In the genomic region with DNA sequence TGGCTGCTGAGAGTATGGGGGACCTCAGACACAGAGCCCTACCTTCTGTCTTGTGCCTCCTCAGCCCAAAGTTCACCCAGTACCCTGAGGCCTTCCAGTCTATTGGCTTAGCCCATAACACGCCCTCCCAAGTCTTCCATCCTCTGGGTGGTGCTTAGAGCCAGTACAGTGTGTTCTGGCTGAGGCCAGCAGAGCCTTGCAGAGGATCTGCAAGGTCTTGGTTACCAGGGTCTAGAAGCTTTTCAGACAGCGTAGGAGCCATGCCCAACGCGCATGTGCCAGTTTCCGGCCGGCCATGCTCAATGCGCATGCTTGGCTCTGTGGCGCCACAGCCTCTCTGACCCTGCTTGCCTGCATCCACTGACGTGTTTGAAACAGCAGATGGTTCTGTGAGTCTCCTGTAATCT, we compare ENCODE assay signal across 9 mouse cellular contexts.
A peak's percentile ranks its signal among the peaks of the same experiment; 100 is the strongest.
DNase-seq lines count a peak whose midpoint lies in the region; ATAC-seq and TF ChIP-seq lines count a peak whose summit lies in the region.
"Had no signal": no experiment of that assay in that cellular context is flagged by ENCODE, and none has a peak within 500 bp of the region (broad histone marks: within the 10 kb centered on the region; RNA-seq: fewer than 3 reads in every experiment).

No protein-coding gene starts in this region.

- H3K4me1 ChIP-seq in kidney, adult 2 months (ENCODE audit: control insufficient read depth, insufficient read depth, low read length): peaks cover 51% of the 10 kb centered on the region
- peaks cover 14% of the 10 kb centered on the region for H3K4me1 ChIP-seq in hindbrain, postnatal 0 days (ENCODE audit: insufficient read depth, low read length)
- H3K4me1 ChIP-seq in neural tube, embryonic 15.5 days: peaks cover 27% of the 10 kb centered on the region

- H3K27me3 ChIP-seq in kidney, adult 2 months (replicated peaks; ENCODE audit: control insufficient read depth, insufficient read depth, low read length): no peaks in the 10 kb centered on the region
- H3K27me3 ChIP-seq in hindbrain, postnatal 0 days (ENCODE audit: insufficient read depth, low read length): no peaks in the 10 kb centered on the region
- H3K27me3 ChIP-seq in neural tube, embryonic 15.5 days (replicated peaks): no peaks in the 10 kb centered on the region
- H3K27me3 ChIP-seq: limb, embryonic 15.5 days had no signal

- 55% methylated on average over 9 of the region's 9 CpGs for WGBS in kidney, adult 2 months
- WGBS in hindbrain, postnatal 0 days: 69% methylated on average over 9 of the region's 9 CpGs
- WGBS in neural tube, embryonic 15.5 days: 89% methylated on average over 9 of the region's 9 CpGs

- peak overlapping the region; percentile 92 for H3K27ac ChIP-seq in kidney, adult 2 months (ENCODE audit: insufficient read depth, low read depth, low read length)
- peak overlapping the region; percentile 74 for H3K27ac ChIP-seq in hindbrain, postnatal 0 days
- H3K27ac ChIP-seq in neural tube, embryonic 15.5 days (replicated peaks): peak overlapping the region; percentile 24; the same call in 1 of the 2 replicates
- H3K27ac ChIP-seq: limb, embryonic 15.5 days had no signal

- no peaks in the 10 kb centered on the region for H3K36me3 ChIP-seq in kidney, adult 2 months (ENCODE audit: control insufficient read depth, insufficient read depth, low read length)
- no peaks in the 10 kb centered on the region for H3K36me3 ChIP-seq in hindbrain, postnatal 0 days (ENCODE audit: insufficient read depth, low read length)
- no peaks in the 10 kb centered on the region for H3K36me3 ChIP-seq in neural tube, embryonic 15.5 days
- H3K36me3 ChIP-seq: limb, embryonic 15.5 days had no signal

- H3K9me3 ChIP-seq in hindbrain, postnatal 0 days (ENCODE audit: low read length): no peaks in the 10 kb centered on the region
- no peaks in the 10 kb centered on the region for H3K9me3 ChIP-seq in neural tube, embryonic 15.5 days (replicated peaks)
- H3K9me3 ChIP-seq: limb, embryonic 15.5 days had no signal

- DNase-seq in kidney, adult 2 months: peak; percentile 86
- no peak for DNase-seq in kidney, postnatal 4 days
- DNase-seq in cerebellum, adult 9-10 months: peak; percentile 93
- peak; percentile 82 for DNase-seq in hindbrain, postnatal 0 days (ENCODE audit: low spot score)
- no peak for DNase-seq in c-Kit-positive CD71-positive TER-119-positive erythroid progenitor cells, embryonic 14.5 days (ENCODE audit: low spot score)
- DNase-seq in thymus, postnatal 14 days: no peak
- DNase-seq in spleen, postnatal 4 days (ENCODE audit: low spot score in 2 of 2): no peak

- no peak overlapping the region for H3K9ac ChIP-seq in hindbrain, postnatal 0 days (replicated peaks; ENCODE audit: low read length)
- H3K9ac ChIP-seq in neural tube, embryonic 15.5 days (replicated peaks): no peak overlapping the region
- H3K9ac ChIP-seq: limb, embryonic 15.5 days had no signal

- 0 out of 2 replicates have a peak overlapping the region, but pooled peaks have one; percentile 10 for H3K4me2 ChIP-seq in hindbrain, postnatal 0 days (ENCODE audit: low read depth, low read length)
- H3K4me2 ChIP-seq in neural tube, embryonic 15.5 days: no peak overlapping the region
- H3K4me2 ChIP-seq: limb, embryonic 15.5 days had no signal

- H3K4me3 ChIP-seq in kidney, adult 2 months (ENCODE audit: insufficient read depth, low read depth, low read length): peak overlapping the region; percentile 10; the same call in 1 of the 2 replicates
- no peak overlapping the region for H3K4me3 ChIP-seq in hindbrain, postnatal 0 days (ENCODE audit: low read length)
- no peak overlapping the region for H3K4me3 ChIP-seq in neural tube, embryonic 15.5 days (replicated peaks)
- H3K4me3 ChIP-seq: limb, embryonic 15.5 days had no signal

- peak; percentile 50 for TF ChIP-seq POLR2A in kidney, adult 2 months (IDR thresholded peaks at IDR 0.05; ENCODE audit: low read depth, low read length)

- peak; percentile 80 for ATAC-seq in hindbrain, postnatal 0 days
- ATAC-seq in neural tube, embryonic 15.5 days (ENCODE audit: low FRiP score): no peak

- TF ChIP-seq CTCF in kidney, adult 2 months (conservative IDR thresholded peaks at IDR 0.05; ENCODE audit: insufficient read depth, insufficient read length, low read depth, low read length): no peak
- TF ChIP-seq CTCF in hindbrain, postnatal 0 days (IDR thresholded peaks at IDR 0.05; ENCODE audit: low read depth): no peak

Comparison
In these comparisons a context has a peak if more than half of its experiments do, and no peak if none do; other contexts are left out.
1. DNase-seq: peak in kidney, adult 2 months (single experiment), cerebellum, adult 9-10 months (single experiment) and hindbrain, postnatal 0 days (single experiment); none in kidney, postnatal 4 days (0 of 2), c-Kit-positive CD71-positive TER-119-positive erythroid progenitor cells, embryonic 14.5 days (single experiment), thymus, postnatal 14 days (single experiment) and spleen, postnatal 4 days (0 of 2).
2. H3K27ac ChIP-seq: peak in every context shown above with its lines; median percentile 92 in kidney, adult 2 months; 74 in hindbrain, postnatal 0 days; 24 in neural tube, embryonic 15.5 days.